Mouse (Mus musculus): ENCODE data around the gene Cyb561a3. TPM values are rescaled to one million over a fixed set of nuclear protein-coding genes. Genes with fewer than 3 reads are reported as not detected.

Cyb561a3 gene
- polyA plus RNA-seq, 1 experiment from 2014 or later: 14.3 TPM

- WGBS (ENCODE audit: insufficient replicate concordance): 2% methylated on average over 32 of the region's 32 CpGs
- peaks cover 8% of the 10 kb centered on the region for H3K27me3 ChIP-seq (ENCODE audit: control insufficient read depth, insufficient read depth, low read length)
- ATAC-seq (replicated peaks; ENCODE audit: insufficient number of reproducible peaks, low FRiP score, low TSS enrichment): peak; percentile 73
- H3K27ac ChIP-seq (ENCODE audit: low read depth, low read length): 0 out of 2 replicates have a peak within 1 kb of the TSS, but pooled peaks have one; percentile 15
- H3K4me2 ChIP-seq: peak within 1 kb of the TSS; percentile 96
- no peaks in the 10 kb centered on the region for H3K9me3 ChIP-seq (replicated peaks; ENCODE audit: control insufficient read depth, low read length)
- H3K4me3 ChIP-seq (ENCODE audit: low read depth, low read length): peak within 1 kb of the TSS; percentile 49
- peaks cover 10% of the 10 kb centered on the region; the same call in 1 of the 2 replicates for H3K4me1 ChIP-seq (ENCODE audit: control insufficient read depth, insufficient read depth, low read length)
- H3K36me3 ChIP-seq (ENCODE audit: control insufficient read depth, insufficient read depth, low read length): peaks cover 2% of the 10 kb centered on the region
- peak within 1 kb of the TSS; percentile 73 for H3K9ac ChIP-seq (ENCODE audit: low read depth, low read length)
Observed at GRCm38 (mm10) chr19:10634106-10634871, 57.3 kb downstream of the Cyb561a3 start, which contains the start of gene Vwce. TSS of gene Vwce (plus strand) at chr19:10634213.

- WGBS (ENCODE audit: insufficient replicate concordance): 2% methylated on average over 21 of the region's 21 CpGs
- Histone ChIP-seq H3K4me1 (ENCODE audit: control insufficient read depth, insufficient read depth, low read length) (peaks cover 10% of the 10 kb centered on the region; the same call in 1 of the 2 replicates), H3K36me3 (ENCODE audit: control insufficient read depth, insufficient read depth, low read length) (no peaks in the 10 kb centered on the region), H3K4me2 (peak overlapping the region; percentile 96), H3K9me3 (replicated peaks; ENCODE audit: control insufficient read depth, low read length) (no peaks in the 10 kb centered on the region), H3K27ac (ENCODE audit: low read depth, low read length) (0 out of 2 replicates have a peak overlapping the region, but pooled peaks have one; percentile 15), H3K4me3 (ENCODE audit: low read depth, low read length) (peak overlapping the region; percentile 49), H3K9ac (ENCODE audit: low read depth, low read length) (peak overlapping the region; percentile 73), H3K27me3 (ENCODE audit: control insufficient read depth, insufficient read depth, low read length) (peaks cover 8% of the 10 kb centered on the region)
- peak; percentile 79 for ATAC-seq (replicated peaks; ENCODE audit: insufficient number of reproducible peaks, low FRiP score, low TSS enrichment)
Observed at GRCm38 (mm10) chr19:10634872-10635318, 57.9 kb downstream of the Cyb561a3 start.

GRCm38 (mm10) chr19:10637840-10638239, 60.9 kb downstream of the Cyb561a3 start:
- Histone ChIP-seq H3K36me3 (ENCODE audit: control insufficient read depth, insufficient read depth, low read length) (no peaks in the 10 kb centered on the region), H3K4me2 (no peak overlapping the region), H3K9me3 (replicated peaks; ENCODE audit: control insufficient read depth, low read length) (no peaks in the 10 kb centered on the region), H3K4me3 (ENCODE audit: low read depth, low read length) (no peak overlapping the region), H3K27ac (ENCODE audit: low read depth, low read length) (no peak overlapping the region), H3K9ac (ENCODE audit: low read depth, low read length) (no peak overlapping the region), H3K27me3 (ENCODE audit: control insufficient read depth, insufficient read depth, low read length) (peaks cover 10% of the 10 kb centered on the region), H3K4me1 (ENCODE audit: control insufficient read depth, insufficient read depth, low read length) (peaks cover 10% of the 10 kb centered on the region; the same call in 1 of the 2 replicates)
- ATAC-seq (replicated peaks; ENCODE audit: insufficient number of reproducible peaks, low FRiP score, low TSS enrichment): no peak
- 45% methylated on average over 7 of the region's 7 CpGs for WGBS (ENCODE audit: insufficient replicate concordance)

- under 1% methylated on average over 5 of the region's 5 CpGs for WGBS (ENCODE audit: insufficient replicate concordance)
- Histone ChIP-seq H3K9ac (ENCODE audit: low read depth, low read length) (no peak overlapping the region), H3K27me3 (ENCODE audit: control insufficient read depth, insufficient read depth, low read length) (peaks cover 9% of the 10 kb centered on the region), H3K9me3 (replicated peaks; ENCODE audit: control insufficient read depth, low read length) (no peaks in the 10 kb centered on the region), H3K36me3 (ENCODE audit: control insufficient read depth, insufficient read depth, low read length) (no peaks in the 10 kb centered on the region), H3K27ac (ENCODE audit: low read depth, low read length) (no peak overlapping the region), H3K4me1 (ENCODE audit: control insufficient read depth, insufficient read depth, low read length) (peaks cover 4% of the 10 kb centered on the region; the same call in 1 of the 2 replicates), H3K4me2 (no peak overlapping the region), H3K4me3 (ENCODE audit: low read depth, low read length) (no peak overlapping the region)
- ATAC-seq (replicated peaks; ENCODE audit: insufficient number of reproducible peaks, low FRiP score, low TSS enrichment): no peak
Observed at GRCm38 (mm10) chr19:10640080-10640479, 63.1 kb downstream of the Cyb561a3 start.

GRCm38 (mm10) chr19:10640589-10641378, 63.8 kb downstream of the Cyb561a3 start:
- H3K9me3 ChIP-seq (replicated peaks; ENCODE audit: control insufficient read depth, low read length): no peaks in the 10 kb centered on the region
- H3K9ac ChIP-seq (ENCODE audit: low read depth, low read length): no peak overlapping the region
- H3K4me3 ChIP-seq (ENCODE audit: low read depth, low read length): no peak overlapping the region
- H3K4me2 ChIP-seq: no peak overlapping the region; the same call in 1 of the 2 replicates
- WGBS (ENCODE audit: insufficient replicate concordance): 51% methylated on average over 13 of the region's 13 CpGs
- H3K27ac ChIP-seq (ENCODE audit: low read depth, low read length): no peak overlapping the region
- H3K36me3 ChIP-seq (ENCODE audit: control insufficient read depth, insufficient read depth, low read length): no peaks in the 10 kb centered on the region
- ATAC-seq (replicated peaks; ENCODE audit: insufficient number of reproducible peaks, low FRiP score, low TSS enrichment): no peak
- 0 out of 2 replicates have a peak, but pooled peaks cover 4% of the 10 kb centered on the region for H3K27me3 ChIP-seq (ENCODE audit: control insufficient read depth, insufficient read depth, low read length)
- no peaks in the 10 kb centered on the region for H3K4me1 ChIP-seq (ENCODE audit: control insufficient read depth, insufficient read depth, low read length)

Other genes with a start within 250 kb of the Cyb561a3 start
- 1.2 and 2.0 TPM in 2 replicates for gene Syt7, start 188.1 kb upstream of the Cyb561a3 start, polyA plus RNA-seq (2014; fragmentation: Nextera tagmentation; extraction: Ambion mirVana)
- 0.19 TPM in 1 of 2 replicates, not detected in the other for gene Lrrc10b, start 119.7 kb upstream of the Cyb561a3 start, polyA plus RNA-seq (2014; fragmentation: Nextera tagmentation; extraction: Ambion mirVana)
- not detected in 2 replicates for gene Ppp1r32, start 94.2 kb upstream of the Cyb561a3 start, polyA plus RNA-seq (2014; fragmentation: Nextera tagmentation; extraction: Ambion mirVana)
- 39.3 and 41.2 TPM in 2 replicates for gene Cpsf7, start 51.9 kb upstream of the Cyb561a3 start, polyA plus RNA-seq (2014; fragmentation: Nextera tagmentation; extraction: Ambion mirVana)
- 51.7 and 62.6 TPM in 2 replicates for gene Sdhaf2, start 51.0 kb upstream of the Cyb561a3 start, polyA plus RNA-seq (2014; fragmentation: Nextera tagmentation; extraction: Ambion mirVana)
- 22.9 and 24.4 TPM in 2 replicates for gene Tmem216, start 20.9 kb upstream of the Cyb561a3 start, polyA plus RNA-seq (2014; fragmentation: Nextera tagmentation; extraction: Ambion mirVana)
- 31.7 and 32.0 TPM in 2 replicates for gene Tmem138, start 190 bp downstream of the Cyb561a3 start, polyA plus RNA-seq (2014; fragmentation: Nextera tagmentation; extraction: Ambion mirVana)
- gene Ddb1, start 28.2 kb downstream of the Cyb561a3 start, polyA plus RNA-seq (2014; fragmentation: Nextera tagmentation; extraction: Ambion mirVana): 265 and 328 TPM in 2 replicates
- gene Tkfc, start 28.5 kb downstream of the Cyb561a3 start, polyA plus RNA-seq (2014; fragmentation: Nextera tagmentation; extraction: Ambion mirVana): 13.6 and 14.3 TPM in 2 replicates
- gene Vwce, start 57.0 kb downstream of the Cyb561a3 start, polyA plus RNA-seq (2014; fragmentation: Nextera tagmentation; extraction: Ambion mirVana): 0.46 and 0.55 TPM in 2 replicates
- not detected in 2 replicates for gene Pga5, start 100.9 kb downstream of the Cyb561a3 start, polyA plus RNA-seq (2014; fragmentation: Nextera tagmentation; extraction: Ambion mirVana)
- 21.9 and 22.5 TPM in 2 replicates for gene Vps37c, start 111.6 kb downstream of the Cyb561a3 start, polyA plus RNA-seq (2014; fragmentation: Nextera tagmentation; extraction: Ambion mirVana)
- 0.39 and 0.72 TPM in 2 replicates for gene Cd5, start 161.8 kb downstream of the Cyb561a3 start, polyA plus RNA-seq (2014; fragmentation: Nextera tagmentation; extraction: Ambion mirVana)